Mouse (Mus musculus) telencephalon, adult 2 months (tissue): ENCODE data around the gene Gxylt1.
"Not testable (repeated sequence)": the region's sequence is repeated elsewhere in the genome, so short reads cannot be mapped to it uniquely, and the experiment has no call there.

Source experiments
- DNase-seq: peaks from one replicate; pipeline ENCODE4 v3.0.0-alpha.2; 2011; ENCODE audit warnings: low read depth, low spot score

Gene Gxylt1

GRCm38 (mm10) chr15:93263566-93263965, 11.4 kb downstream of the Gxylt1 start:
- DNase-seq: no peak

- no peak for DNase-seq
Measured at GRCm38 (mm10) chr15:93262818-93263217, 12.2 kb downstream of the Gxylt1 start.

DNA sequence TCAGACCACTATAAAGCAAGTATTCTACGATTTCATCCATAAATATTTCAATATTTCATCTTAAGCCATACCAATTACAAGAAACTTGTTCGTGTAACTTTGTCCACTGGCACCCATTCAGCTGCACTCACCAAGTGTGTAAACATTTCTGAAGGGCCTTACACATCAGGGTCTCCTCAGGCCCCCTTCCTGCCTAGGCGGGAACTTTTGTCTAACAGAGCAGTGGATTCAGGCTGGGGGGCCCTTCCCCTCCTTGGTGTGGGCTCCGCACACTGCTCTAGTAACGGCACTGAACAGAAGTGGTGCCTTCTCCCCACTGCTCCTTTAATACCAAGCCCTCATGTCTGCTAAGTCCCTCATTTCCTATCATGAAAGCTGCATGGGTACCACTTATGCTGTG, 12.7 kb downstream of the Gxylt1 start:
- DNase-seq: no peak

DNA sequence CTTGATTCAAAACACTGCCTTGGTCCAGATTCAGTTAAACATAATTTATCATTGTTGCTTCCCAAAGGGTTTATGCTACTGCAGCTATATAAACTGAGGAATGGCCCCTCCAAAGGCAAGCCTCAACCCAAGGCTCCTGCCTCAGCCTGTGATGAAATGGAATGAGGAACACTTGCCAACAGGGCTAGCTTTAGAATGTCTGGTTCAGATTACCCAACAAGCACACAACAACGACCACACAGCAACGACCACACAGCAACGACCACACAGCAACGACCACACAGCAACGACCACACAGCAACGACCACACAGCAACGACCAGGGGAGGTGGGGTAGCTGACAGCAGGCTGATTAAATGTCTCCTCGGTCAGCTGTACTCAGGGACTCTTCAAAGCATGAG, 15.0 kb downstream of the Gxylt1 start:
- DNase-seq: no peak

- no peak for DNase-seq
Measured at GRCm38 (mm10) chr15:93255295-93255694, 19.7 kb downstream of the Gxylt1 start.

DNA sequence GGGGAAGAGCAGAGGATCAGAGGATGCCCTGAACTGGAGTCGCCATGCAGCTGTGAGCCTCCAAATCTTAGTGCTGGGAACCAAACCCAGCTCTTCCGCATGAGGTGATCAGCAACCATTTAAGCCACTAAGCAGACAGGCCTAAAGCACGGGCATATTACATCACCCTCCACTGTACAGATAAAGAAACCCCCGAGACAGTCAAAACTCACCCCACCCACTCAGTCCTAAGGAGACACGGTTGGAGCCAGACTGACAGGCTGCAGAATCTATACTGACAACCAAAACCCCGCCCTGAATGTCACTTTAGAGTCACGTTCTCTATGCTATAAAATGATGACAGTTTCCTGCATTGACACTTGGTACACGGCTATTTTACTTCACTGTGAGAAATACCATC, 21.8 kb downstream of the Gxylt1 start:
- no peak for DNase-seq

DNA sequence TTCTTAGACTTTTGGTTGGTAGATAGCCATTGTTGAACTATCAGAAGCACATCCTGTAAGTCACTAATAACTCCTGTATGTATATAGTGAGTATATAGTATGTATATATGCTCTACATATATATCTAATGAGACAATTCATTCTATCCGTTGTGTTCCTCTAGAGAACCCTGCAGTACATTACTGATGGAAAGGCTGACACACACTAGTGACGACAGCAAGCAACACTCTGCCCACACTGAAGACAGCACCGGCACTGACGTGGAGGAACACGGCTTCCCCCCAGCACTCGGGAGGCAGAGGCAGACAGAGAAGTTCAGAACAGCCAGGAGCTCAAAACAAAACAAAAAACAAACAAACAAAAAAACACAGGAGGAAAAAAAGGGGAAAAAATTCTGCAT, 22.6 kb downstream of the Gxylt1 start:
- DNase-seq: no peak

DNA sequence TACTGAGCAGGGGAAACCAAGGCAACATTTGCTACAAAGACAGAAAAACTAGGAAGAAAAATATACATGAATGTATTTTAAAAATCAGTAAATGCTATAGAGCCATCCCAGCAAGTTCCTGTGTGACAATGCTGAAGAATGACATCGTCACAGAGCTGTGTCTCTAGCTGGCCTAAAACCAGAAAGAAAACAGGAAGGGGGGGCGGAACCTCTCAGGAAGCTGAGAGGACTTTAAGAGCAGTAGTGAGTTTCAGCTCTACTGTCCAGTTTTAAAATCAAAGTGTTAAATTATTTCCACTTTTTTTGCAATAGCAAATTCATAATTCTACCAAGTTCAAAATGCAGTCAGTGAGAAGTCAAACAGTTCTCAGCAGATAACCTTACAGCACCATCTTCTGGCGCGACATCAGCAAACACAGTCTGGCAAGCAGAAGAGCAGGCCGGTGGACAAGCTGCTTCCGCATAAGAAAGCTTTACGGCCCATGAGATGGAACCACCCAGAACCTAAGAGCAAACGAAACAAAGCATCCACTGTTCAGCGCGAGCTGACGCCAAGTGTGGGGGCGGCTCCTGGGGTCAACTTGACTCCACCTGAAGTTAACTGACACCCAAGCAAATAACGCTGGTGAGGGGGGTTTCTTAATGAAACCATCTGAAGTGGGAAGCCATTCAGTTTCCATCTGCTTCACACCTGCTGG, 23.3 kb downstream of the Gxylt1 start:
- no peak for DNase-seq

DNA sequence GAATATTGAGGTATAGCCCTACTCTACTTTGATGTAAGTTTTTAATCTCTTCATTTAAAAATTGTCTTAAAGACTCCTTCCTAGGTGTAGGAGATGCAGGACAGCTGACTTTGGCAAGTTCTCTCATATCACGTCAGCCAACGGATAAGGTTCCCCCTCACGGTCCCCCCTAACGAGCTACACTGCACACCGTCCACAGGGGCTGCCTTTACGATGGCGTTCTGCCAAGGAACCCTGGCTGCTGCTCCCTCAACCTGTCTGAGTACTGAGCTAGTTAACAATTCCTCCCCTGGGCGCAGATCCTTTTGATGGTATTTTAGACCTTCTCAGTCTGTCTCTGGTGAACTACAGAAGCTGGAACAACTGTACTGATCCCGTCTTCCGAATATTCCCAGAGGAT, 31.8 kb downstream of the Gxylt1 start:
- DNase-seq: no peak

- DNase-seq: not testable (repeated sequence)
Measured at GRCm38 (mm10) chr15:93236456-93236855, 38.5 kb downstream of the Gxylt1 start.

- no peak for DNase-seq
Measured at GRCm38 (mm10) chr15:93229028-93229427, 46.0 kb downstream of the Gxylt1 start.

DNA sequence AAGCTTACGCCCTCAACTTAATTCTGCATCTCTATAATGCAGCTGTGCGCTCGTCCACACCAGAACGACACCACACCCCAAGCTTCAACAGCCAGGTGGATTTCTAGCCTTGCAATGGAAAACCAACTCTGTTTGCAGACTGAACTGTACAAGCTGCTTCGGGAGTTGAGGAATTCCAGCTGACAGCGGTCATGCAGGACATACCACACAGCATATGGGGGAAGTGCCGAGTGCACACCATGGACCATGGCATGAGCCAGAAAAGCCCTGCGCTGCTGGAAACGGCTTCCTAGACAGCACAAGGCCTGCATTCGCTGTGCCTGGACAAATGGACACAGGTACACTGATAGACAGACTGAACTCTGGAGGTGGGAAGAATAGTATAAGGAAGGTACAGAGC, 46.6 kb downstream of the Gxylt1 start:
- no peak for DNase-seq

- no peak for DNase-seq
Measured at GRCm38 (mm10) chr15:93227764-93228079, 47.3 kb downstream of the Gxylt1 start.

GRCm38 (mm10) chr15:93226930-93227763, 47.8 kb downstream of the Gxylt1 start:
- no peak for DNase-seq

DNA sequence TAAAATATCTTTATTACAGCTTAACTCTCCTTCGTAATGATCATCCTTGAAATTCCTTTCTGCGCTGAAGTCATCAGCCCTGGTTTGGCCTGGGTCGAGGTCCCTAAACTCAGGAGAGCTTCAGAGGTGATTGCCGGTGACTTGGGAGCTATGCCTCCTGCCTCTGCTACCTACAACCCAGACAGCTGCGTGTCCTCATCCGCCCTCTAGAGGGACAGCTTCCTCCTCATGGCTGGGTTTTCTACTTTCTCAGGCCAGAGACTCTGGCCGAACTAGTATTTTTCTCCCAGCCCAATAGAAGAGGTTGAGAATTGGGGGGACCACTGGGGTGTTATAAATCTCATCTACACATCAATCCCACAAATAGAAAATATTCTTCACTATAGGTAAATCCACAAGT, 52.5 kb downstream of the Gxylt1 start:
- no peak for DNase-seq

DNA sequence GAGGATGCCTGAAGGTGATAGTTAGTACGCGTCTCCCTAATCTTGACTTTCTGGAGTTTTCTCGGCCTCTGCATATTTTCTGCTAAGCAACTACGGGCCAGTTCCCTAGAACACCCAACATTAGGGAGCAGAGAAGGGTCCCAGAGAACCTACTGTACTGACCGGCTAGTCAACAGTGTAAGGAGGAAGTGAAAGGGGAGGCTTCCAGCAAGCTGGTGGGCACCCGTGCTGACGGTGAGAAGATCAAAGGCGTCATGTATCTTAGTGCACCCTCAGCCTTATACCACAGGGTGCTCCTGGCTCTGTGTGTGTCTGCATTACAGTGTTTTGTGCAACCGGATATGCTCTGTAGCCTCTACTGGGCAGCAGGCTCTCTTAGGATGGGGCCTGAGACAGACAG, 62.4 kb downstream of the Gxylt1 start:
- no peak for DNase-seq

- no peak for DNase-seq
Measured at GRCm38 (mm10) chr15:93204861-93205260, 70.1 kb downstream of the Gxylt1 start.

DNA sequence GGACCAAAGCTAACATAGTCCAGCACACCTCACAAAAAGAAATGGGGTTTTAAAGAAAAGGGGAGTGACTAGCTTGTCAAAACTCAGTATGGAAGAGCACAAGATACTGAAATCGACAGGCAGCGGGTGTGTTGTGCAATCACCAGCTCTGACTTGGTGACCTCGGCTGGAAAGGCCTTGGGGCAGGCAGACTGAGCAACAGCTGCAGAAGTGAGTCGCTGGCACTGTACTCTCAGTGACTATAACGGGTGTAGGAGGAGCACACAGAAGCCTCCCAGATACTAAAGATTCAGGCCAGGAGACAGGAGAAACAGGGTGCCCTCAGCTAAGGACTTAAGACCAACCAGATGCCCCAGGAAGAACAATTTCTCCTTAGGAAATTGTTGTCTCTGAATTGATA, 73.0 kb downstream of the Gxylt1 start:
- no peak for DNase-seq

GRCm38 (mm10) chr15:93191387-93192145, 83.4 kb downstream of the Gxylt1 start:
- no peak for DNase-seq
